Mouse (Mus musculus) heart, embryonic 13.5 days (tissue): ENCODE measurements at regions not wholly inside any gene's neighbourhood (a gene's known extent, or its start where the extent isn't known, plus 50 kb on each side); places are given as distances from the start of the nearest gene placed in this dataset.

Source experiments
- ATAC-seq: fragments of 200-750 bp; cut with Nextera tagmentation; 2 replicates; pipeline ENCODE4 v1.8.0; 2017; ENCODE audit warnings: moderate TSS enrichment; ENCODE audit not compliant: insufficient number of reproducible peaks, low FRiP score, low TSS enrichment; ENCODE audit errors: extremely low read depth
- H3K27ac ChIP-seq: fragments of 300-500 bp; sonication (generic); replicated peaks from 2 replicates; pipeline ENCODE4 v1.5.1; 2015; ENCODE audit warnings: moderate library complexity, mild to moderate bottlenecking, inconsistent platforms
- H3K27me3 ChIP-seq: fragments of 300-500 bp; sonication (generic); replicated peaks from 2 replicates; pipeline ENCODE4 v1.6.1; 2015; ENCODE audit warnings: mild to moderate bottlenecking, inconsistent platforms
- H3K36me3 ChIP-seq: fragments of 300-500 bp; sonication (generic); 2 replicates; pipeline ENCODE4 v1.6.1; 2015; ENCODE audit warnings: mild to moderate bottlenecking, inconsistent platforms
- H3K4me1 ChIP-seq: fragments of 300-500 bp; sonication (generic); 2 replicates; pipeline ENCODE4 v1.6.1; 2015; ENCODE audit warnings: inconsistent platforms
- H3K4me2 ChIP-seq: fragments of 300-500 bp; sonication (generic); 2 replicates; pipeline ENCODE4 v1.6.1; 2015; ENCODE audit warnings: inconsistent platforms, mild to moderate bottlenecking, moderate library complexity
- H3K4me3 ChIP-seq: fragments of 300-500 bp; sonication (generic); 2 replicates; pipeline ENCODE4 v1.5.1; 2015; ENCODE audit warnings: moderate library complexity, mild to moderate bottlenecking, inconsistent platforms
- H3K9ac ChIP-seq: fragments of 300-500 bp; sonication (generic); 2 replicates; pipeline ENCODE4 v1.6.1; 2015; ENCODE audit warnings: inconsistent platforms, mild to moderate bottlenecking, moderate library complexity
- H3K9me3 ChIP-seq: fragments of 300-500 bp; sonication (generic); 2 replicates; pipeline ENCODE4 v1.6.1; 2016; ENCODE audit warnings: inconsistent platforms
- WGBS: fragments of 180-500 bp; shearing (Covaris S2); methylation state at CpG from one replicate; pipeline ENCODE4 v1.1.7; 2015; ENCODE audit warnings: mixed read lengths; 5-methylcytosine and 5-hydroxymethylcytosine counted together

DNA sequence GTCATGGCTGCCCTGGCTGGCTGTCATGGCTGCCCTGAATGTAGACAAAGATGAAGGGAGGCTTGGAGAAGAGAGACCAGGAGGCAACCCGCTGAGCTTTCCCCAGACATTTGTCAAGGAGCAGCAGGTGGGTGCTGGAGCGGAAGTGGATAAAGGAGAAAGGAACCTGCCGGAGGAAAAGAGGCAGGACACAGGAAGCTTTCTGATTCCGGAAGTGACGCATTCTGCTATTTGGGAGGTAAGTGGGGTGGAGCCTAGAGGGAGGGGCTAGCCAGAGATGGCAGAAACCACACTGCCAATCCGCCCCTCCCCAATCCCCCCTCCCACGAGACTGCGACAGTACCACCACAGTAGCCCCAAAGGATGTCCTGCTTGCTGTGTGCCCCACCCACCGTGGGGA, 80.1 kb downstream of the Gm572 start:
- no peak overlapping the region for H3K27ac ChIP-seq
- H3K9ac ChIP-seq: no peak overlapping the region
- H3K4me1 ChIP-seq: peaks cover 12% of the 10 kb centered on the region; the same call in 1 of the 2 replicates
- ATAC-seq: no peak
- no peak overlapping the region for H3K4me3 ChIP-seq
- H3K4me2 ChIP-seq: no peak overlapping the region
- H3K27me3 ChIP-seq: peaks cover 63% of the 10 kb centered on the region
- H3K36me3 ChIP-seq: no peaks in the 10 kb centered on the region
- no peaks in the 10 kb centered on the region for H3K9me3 ChIP-seq
- 78% methylated on average over 9 of the region's 9 CpGs for WGBS

DNA sequence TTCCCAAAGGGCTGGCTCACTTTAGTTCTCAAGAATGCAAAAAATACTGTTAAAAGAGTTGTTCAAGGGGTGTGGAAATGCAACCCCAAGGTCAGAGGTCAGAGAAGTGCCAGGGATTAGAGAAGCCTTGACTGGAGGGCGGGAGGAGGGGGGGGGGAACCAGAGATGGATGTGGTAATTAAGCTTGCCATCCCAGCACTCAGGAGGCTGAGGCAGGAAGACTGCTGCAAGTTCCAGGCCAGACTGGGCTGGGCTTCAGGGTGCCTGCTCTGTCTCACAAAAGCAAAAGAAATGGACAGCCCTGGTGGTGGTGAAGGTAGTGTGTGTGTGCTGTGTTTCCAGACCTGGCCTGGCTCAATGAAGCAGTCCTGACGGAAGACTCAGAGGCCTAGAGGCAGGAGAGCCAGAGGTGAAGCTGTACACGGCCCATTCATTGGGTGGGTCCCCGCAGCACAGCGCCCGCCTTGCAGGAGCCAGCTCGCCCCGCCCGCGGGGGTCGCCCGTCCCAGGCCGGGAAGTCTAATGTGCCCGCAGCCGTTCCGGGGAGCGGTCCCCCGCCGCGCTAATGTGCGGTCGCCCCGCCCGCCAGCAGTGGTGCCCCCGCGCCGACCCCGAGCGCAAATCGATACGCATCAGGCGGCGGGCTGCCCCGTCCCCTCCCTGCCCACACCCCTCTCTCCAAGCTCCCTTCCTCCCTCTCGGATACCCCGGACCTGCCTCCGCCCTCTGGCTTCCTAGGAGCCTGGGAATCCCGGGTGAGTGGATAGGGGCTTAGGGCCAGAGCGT, 80.1 kb upstream of the Casz1 start:
- H3K9ac ChIP-seq: peak overlapping the region; percentile 77
- peak; percentile 9; the same call in 1 of the 2 replicates for ATAC-seq
- H3K4me1 ChIP-seq: peaks cover 12% of the 10 kb centered on the region; the same call in 1 of the 2 replicates
- peaks cover 68% of the 10 kb centered on the region for H3K27me3 ChIP-seq
- peak overlapping the region; percentile 81 for H3K4me2 ChIP-seq
- H3K4me3 ChIP-seq: peak overlapping the region; percentile 52
- no peaks in the 10 kb centered on the region for H3K9me3 ChIP-seq
- H3K27ac ChIP-seq: no peak overlapping the region
- H3K36me3 ChIP-seq: no peaks in the 10 kb centered on the region
- WGBS: 4% methylated on average over 33 of the region's 39 CpGs

DNA sequence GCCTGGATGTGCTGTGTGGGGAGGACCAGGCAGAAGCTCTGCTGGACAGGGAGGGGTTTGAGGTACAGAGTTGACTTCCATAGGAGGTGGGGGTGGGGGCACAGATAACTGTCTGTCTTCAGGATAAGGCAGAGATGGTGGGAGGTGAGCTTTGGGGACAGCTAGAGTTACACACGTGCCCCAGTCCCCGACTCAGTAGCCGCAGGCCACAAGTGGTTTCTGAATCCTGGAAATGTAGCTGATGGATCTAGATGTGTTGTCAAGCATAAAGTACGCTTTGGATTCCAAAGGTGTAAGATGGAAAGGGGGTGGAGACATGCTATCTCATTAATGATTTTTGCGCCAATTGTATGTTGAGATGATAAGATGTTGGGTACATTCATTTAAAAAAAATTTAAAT, 75.4 kb upstream of the Casz1 start:
- Histone ChIP-seq H3K27ac (no peak overlapping the region), H3K4me3 (no peak overlapping the region), H3K4me2 (no peak overlapping the region), H3K36me3 (no peaks in the 10 kb centered on the region), H3K9me3 (no peaks in the 10 kb centered on the region), H3K27me3 (peaks cover 51% of the 10 kb centered on the region), H3K9ac (no peak overlapping the region), H3K4me1 (peaks cover 8% of the 10 kb centered on the region; the same call in 1 of the 2 replicates)
- no peak for ATAC-seq
- WGBS: 84% methylated on average over 5 of the region's 5 CpGs

DNA sequence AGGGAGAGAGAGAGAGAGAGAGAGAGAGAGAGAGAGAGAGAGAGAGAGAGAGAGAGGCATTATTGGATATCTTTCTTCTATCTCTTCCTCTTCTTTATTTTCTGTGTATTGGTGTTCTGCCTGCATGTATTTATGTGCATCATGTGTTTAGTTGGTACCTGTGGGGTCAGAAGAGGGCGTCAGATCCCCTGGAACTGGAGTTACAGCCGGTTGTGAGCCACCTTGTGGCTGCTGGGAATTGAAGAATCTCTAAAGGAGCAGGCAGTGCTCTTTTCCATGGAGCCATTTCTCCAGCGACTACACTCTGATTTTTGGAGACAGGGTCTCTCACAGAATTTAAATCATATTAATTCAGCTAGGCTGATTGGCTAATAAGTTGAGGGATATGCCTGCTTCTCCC, 72.6 kb upstream of the Casz1 start:
- Histone ChIP-seq H3K4me1 (peaks cover 23% of the 10 kb centered on the region), H3K36me3 (no peaks in the 10 kb centered on the region), H3K9ac (no peak overlapping the region), H3K4me3 (no peak overlapping the region), H3K27me3 (peaks cover 37% of the 10 kb centered on the region), H3K9me3 (no peaks in the 10 kb centered on the region), H3K27ac (no peak overlapping the region), H3K4me2 (no peak overlapping the region)
- 60% methylated on average over 3 of the region's 3 CpGs for WGBS
- ATAC-seq: no peak

- H3K4me1 ChIP-seq: peaks cover 27% of the 10 kb centered on the region
- peak overlapping the region; percentile 29 for H3K4me2 ChIP-seq
- WGBS: 72% methylated on average over 9 of the region's 9 CpGs
- peaks cover 43% of the 10 kb centered on the region for H3K27me3 ChIP-seq
- no peak for ATAC-seq
- H3K27ac ChIP-seq: peak overlapping the region; percentile 55; the same call in 1 of the 2 replicates
- peak overlapping the region; percentile 48; the same call in 1 of the 2 replicates for H3K9ac ChIP-seq
- H3K4me3 ChIP-seq: no peak overlapping the region
- no peaks in the 10 kb centered on the region for H3K36me3 ChIP-seq
- H3K9me3 ChIP-seq: no peaks in the 10 kb centered on the region
These were observed 70.2 kb upstream of the Casz1 start for GRCm38 (mm10) chr4:148734061-148734460.

DNA sequence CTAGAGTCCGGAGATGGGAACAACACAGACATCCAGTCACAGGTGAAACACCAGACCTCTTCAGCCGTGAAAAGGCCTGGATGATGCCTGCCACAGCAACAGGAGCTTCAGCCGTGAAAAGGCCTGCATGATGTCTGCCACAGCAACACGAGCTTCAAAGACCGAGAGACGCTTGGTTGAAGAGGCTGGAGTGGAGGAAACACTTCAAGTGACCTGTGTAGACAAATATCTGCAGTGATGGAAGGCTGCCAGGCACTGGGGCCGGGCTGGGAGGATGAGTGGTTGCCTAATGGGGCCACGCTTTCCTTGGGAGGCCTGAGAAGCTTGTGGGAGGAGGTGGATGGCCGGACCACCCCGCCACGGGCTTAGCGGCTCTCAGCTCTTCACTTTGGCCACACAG, 69.7 kb upstream of the Casz1 start:
- Histone ChIP-seq H3K4me3 (no peak overlapping the region), H3K4me1 (peaks cover 32% of the 10 kb centered on the region), H3K9me3 (no peaks in the 10 kb centered on the region), H3K27me3 (peaks cover 47% of the 10 kb centered on the region), H3K9ac (peak overlapping the region; percentile 48; the same call in 1 of the 2 replicates), H3K4me2 (peak overlapping the region; percentile 29), H3K27ac (peak overlapping the region; percentile 55), H3K36me3 (no peaks in the 10 kb centered on the region)
- WGBS: 23% methylated on average over 12 of the region's 12 CpGs
- ATAC-seq: no peak; the same call in 1 of the 2 replicates

GRCm38 (mm10) chr4:148738601-148739530, 65.4 kb upstream of the Casz1 start:
- H3K9ac ChIP-seq: peak overlapping the region; percentile 41; the same call in 1 of the 2 replicates
- peaks cover 50% of the 10 kb centered on the region for H3K4me1 ChIP-seq
- H3K27me3 ChIP-seq: peaks cover 51% of the 10 kb centered on the region
- ATAC-seq: no peak
- H3K4me3 ChIP-seq: no peak overlapping the region
- 33% methylated on average over 13 of the region's 13 CpGs for WGBS
- peak overlapping the region; percentile 9; the same call in 1 of the 2 replicates for H3K4me2 ChIP-seq
- 0 out of 2 replicates have a peak overlapping the region, but pooled peaks have one; percentile 36 for H3K27ac ChIP-seq
- H3K9me3 ChIP-seq: no peaks in the 10 kb centered on the region
- no peaks in the 10 kb centered on the region for H3K36me3 ChIP-seq

- H3K4me1 ChIP-seq: peaks cover 56% of the 10 kb centered on the region
- H3K27ac ChIP-seq: no peak overlapping the region
- no peak for ATAC-seq
- H3K9ac ChIP-seq: peak overlapping the region; percentile 86
- no peaks in the 10 kb centered on the region for H3K36me3 ChIP-seq
- WGBS: 4% methylated on average over 64 of the region's 65 CpGs
- H3K27me3 ChIP-seq: peaks cover 41% of the 10 kb centered on the region
- H3K4me3 ChIP-seq: peak overlapping the region; percentile 65
- no peaks in the 10 kb centered on the region for H3K9me3 ChIP-seq
- peak overlapping the region; percentile 94 for H3K4me2 ChIP-seq
These were observed 61.4 kb upstream of the Casz1 start for GRCm38 (mm10) chr4:148742549-148743413.

DNA sequence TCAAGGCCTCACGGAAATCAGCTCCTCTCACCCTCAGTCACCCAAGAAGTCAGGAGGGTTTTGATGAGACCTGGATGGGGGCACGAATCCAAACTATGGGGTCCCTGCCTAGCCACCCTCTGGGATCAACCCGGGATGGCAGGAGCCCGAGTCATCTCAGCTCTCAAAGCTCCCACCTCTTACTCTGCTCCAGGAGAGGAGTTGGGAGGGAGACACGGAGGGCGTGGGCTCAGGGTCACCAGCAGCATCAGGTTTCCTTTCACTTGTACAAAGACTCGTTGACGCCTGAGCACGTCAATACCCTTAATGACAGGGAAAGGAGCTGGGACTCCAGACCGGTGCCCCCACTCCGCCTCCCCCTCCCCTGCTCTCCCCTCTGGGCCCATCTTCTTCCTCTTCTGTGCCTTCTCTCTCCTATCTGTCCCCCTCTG, 60.8 kb upstream of the Casz1 start:
- Histone ChIP-seq H3K27ac (no peak overlapping the region), H3K36me3 (no peaks in the 10 kb centered on the region), H3K4me3 (peak overlapping the region; percentile 65), H3K9me3 (no peaks in the 10 kb centered on the region), H3K9ac (peak overlapping the region; percentile 86), H3K4me1 (peaks cover 63% of the 10 kb centered on the region), H3K27me3 (peaks cover 39% of the 10 kb centered on the region), H3K4me2 (peak overlapping the region; percentile 94)
- ATAC-seq: no peak
- 22% methylated on average over 11 of the region's 11 CpGs for WGBS

DNA sequence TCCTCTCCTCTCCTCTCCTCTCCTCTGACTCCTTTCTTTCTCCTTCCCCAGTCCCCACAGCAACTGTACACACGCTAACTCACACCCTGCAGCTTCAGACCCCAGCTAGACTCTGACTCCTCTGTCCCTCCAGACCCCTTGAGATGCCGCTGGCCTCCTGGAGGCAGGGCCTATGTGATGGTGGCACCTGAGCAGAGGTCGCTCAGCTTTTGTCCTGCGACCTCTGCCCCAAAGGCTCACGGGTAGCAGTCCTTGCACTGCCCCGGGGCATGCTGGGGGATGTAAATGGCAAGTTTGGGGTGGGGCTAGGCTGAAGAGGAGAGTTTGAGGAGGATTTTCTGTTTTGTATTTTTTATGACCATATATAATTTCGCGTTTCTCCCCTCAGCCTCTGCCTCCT, 60.2 kb upstream of the Casz1 start:
- Histone ChIP-seq H3K9me3 (no peaks in the 10 kb centered on the region), H3K27me3 (peaks cover 36% of the 10 kb centered on the region), H3K27ac (no peak overlapping the region), H3K36me3 (no peaks in the 10 kb centered on the region), H3K9ac (peak overlapping the region; percentile 50; the same call in 1 of the 2 replicates), H3K4me2 (no peak overlapping the region), H3K4me3 (no peak overlapping the region), H3K4me1 (peaks cover 66% of the 10 kb centered on the region)
- no peak for ATAC-seq
- WGBS: 66% methylated on average over 8 of the region's 8 CpGs
